Mouse (Mus musculus): ENCODE results near the gene Zg16. TPM values are rescaled to one million over a fixed set of nuclear protein-coding genes. Genes with fewer than 3 reads are reported as not detected.
A peak's percentile ranks its signal among the peaks of the same experiment; 100 is the strongest.
"Not testable (repeated sequence)": the region's sequence is repeated elsewhere in the genome, so short reads cannot be mapped to it uniquely, and the experiment has no call there.

Gene Zg16
- total RNA-seq (2021) = under 1 TPM in 1 of 2 experiments, not detected in 1; 0.47 TPM
- long read RNA-seq, experiment 1 = 0 reads
- long read RNA-seq, experiment 2 = 0 reads

- not testable (repeated sequence) for DNase-seq (ENCODE audit: low spot score in 2 of 2)
These were observed at the start of gene Zg16 for GRCm38 (mm10) chr7:127087278-127088010. Gene Zg16 (minus strand): TSS chr7:127087328.

- DNase-seq (ENCODE audit: low spot score in 2 of 2) = no peak
These were observed 49.3 kb upstream of the Zg16 start for GRCm38 (mm10) chr7:127136181-127137071.

- no peak for DNase-seq (ENCODE audit: low spot score in 2 of 2)
These were observed 47.8 kb upstream of the Zg16 start for GRCm38 (mm10) chr7:127134821-127135447.

- no peak for DNase-seq (ENCODE audit: low spot score in 2 of 2)
These were observed 46.0 kb upstream of the Zg16 start for GRCm38 (mm10) chr7:127133125-127133524.

GRCm38 (mm10) chr7:127129638-127130037 is 42.5 kb upstream of the Zg16 start:
- no peak for DNase-seq (ENCODE audit: low spot score in 2 of 2)

- no peak for DNase-seq (ENCODE audit: low spot score in 2 of 2)
These were observed 34.8 kb upstream of the Zg16 start, which contains the start of gene Qprt for GRCm38 (mm10) chr7:127121911-127122270. Gene Qprt (minus strand): TSS chr7:127122226.

- DNase-seq (ENCODE audit: low spot score in 2 of 2) = no peak
These were observed 34.2 kb upstream of the Zg16 start for GRCm38 (mm10) chr7:127121061-127121910.

- DNase-seq (ENCODE audit: low spot score in 2 of 2) = no peak
These were observed 31.7 kb upstream of the Zg16 start for GRCm38 (mm10) chr7:127118671-127119445.

GRCm38 (mm10) chr7:127117948-127118347 is 30.8 kb upstream of the Zg16 start:
- DNase-seq (ENCODE audit: low spot score in 2 of 2) = no peak

- DNase-seq (ENCODE audit: low spot score in 2 of 2) = no peak
These were observed 29.3 kb upstream of the Zg16 start for GRCm38 (mm10) chr7:127116331-127116935.

- no peak for DNase-seq (ENCODE audit: low spot score in 2 of 2)
These were observed 27.8 kb upstream of the Zg16 start for GRCm38 (mm10) chr7:127114920-127115319.

- DNase-seq (ENCODE audit: low spot score in 2 of 2) = no peak
These were observed 26.6 kb upstream of the Zg16 start for GRCm38 (mm10) chr7:127113614-127114259.

GRCm38 (mm10) chr7:127112921-127113597 is 25.9 kb upstream of the Zg16 start:
- DNase-seq (ENCODE audit: low spot score in 2 of 2) = no peak

GRCm38 (mm10) chr7:127112251-127112841 is 25.2 kb upstream of the Zg16 start:
- DNase-seq (ENCODE audit: low spot score in 2 of 2) = no peak

- no peak for DNase-seq (ENCODE audit: low spot score in 2 of 2)
These were observed 24.3 kb upstream of the Zg16 start for GRCm38 (mm10) chr7:127111461-127111860.

- DNase-seq (ENCODE audit: low spot score in 2 of 2) = peak in 1 of 2 experiments; percentile 71
These were observed 23.3 kb upstream of the Zg16 start for GRCm38 (mm10) chr7:127110239-127111007.

GRCm38 (mm10) chr7:127105551-127105950 is 18.4 kb upstream of the Zg16 start:
- no peak for DNase-seq (ENCODE audit: low spot score in 2 of 2)

All from gastrocnemius, postnatal 4 days (tissue).